Mouse (Mus musculus) stomach, embryonic 16.5 days (tissue): Measurements from ENCODE around the gene Tmem8b. TPM values are rescaled to one million over a fixed set of nuclear protein-coding genes. Genes with fewer than 3 reads are reported as not detected.

Experiments
- ATAC-seq: fragments of 200-750 bp; cut with Nextera tagmentation; 2 replicates; pipeline ENCODE4 v1.8.0; 2017; ENCODE audit warnings: moderate number of reproducible peaks, moderate TSS enrichment; ENCODE audit not compliant: insufficient read depth, low FRiP score
- H3K27ac ChIP-seq: fragments of 300-500 bp; sonication (generic); 2 replicates; pipeline ENCODE4 v1.5.1; 2014; ENCODE audit warnings: low read length
- H3K27me3 ChIP-seq: fragments of 300-500 bp; sonication (generic); 2 replicates; pipeline ENCODE4 v1.6.1; 2014; ENCODE audit warnings: low read length, control low read depth, mixed read lengths; ENCODE audit not compliant: control insufficient read depth, insufficient read depth
- H3K36me3 ChIP-seq: fragments of 300-500 bp; sonication (generic); 2 replicates; pipeline ENCODE4 v1.6.1; 2014; ENCODE audit warnings: low read length; ENCODE audit not compliant: control insufficient read depth, insufficient read depth
- H3K4me1 ChIP-seq: fragments of 300-500 bp; sonication (generic); 2 replicates; pipeline ENCODE4 v1.6.1; 2014; ENCODE audit warnings: low read length, control low read depth, mixed read lengths; ENCODE audit not compliant: control insufficient read depth, insufficient read depth
- H3K4me2 ChIP-seq: fragments of 300-500 bp; sonication (generic); 2 replicates; pipeline ENCODE4 v1.6.1; 2014; ENCODE audit warnings: low read depth, low read length, mixed read lengths
- H3K4me3 ChIP-seq: fragments of 300-500 bp; sonication (generic); replicated peaks from 2 replicates; pipeline ENCODE4 v1.5.1; 2014; ENCODE audit warnings: mild to moderate bottlenecking, low read length
- H3K9ac ChIP-seq: fragments of 300-500 bp; sonication (generic); 2 replicates; pipeline ENCODE4 v1.6.1; 2014; ENCODE audit warnings: low read length
- H3K9me3 ChIP-seq: fragments of 300-500 bp; sonication (generic); replicated peaks from 2 replicates; pipeline ENCODE4 v1.6.1; 2016; ENCODE audit warnings: low read length, control low read depth; ENCODE audit not compliant: control insufficient read depth
- WGBS: fragments of 180-500 bp; shearing (Covaris S2); extraction: QIAGEN DNeasy Blood & Tissue Kit; methylation state at CpG from one replicate; pipeline ENCODE4 v1.1.7; 2014; 5-methylcytosine and 5-hydroxymethylcytosine counted together
- polyA plus RNA-seq: library from polyadenylated mRNA; unstranded; fragments of >200 nt; fragmentation: Nextera tagmentation; extraction: Ambion mirVana; gene quantifications from 2 replicates; pipeline ENCODE4 v1.2.1, GENCODE M21; 2015

Gene Tmem8b
- polyA plus RNA-seq, 1 experiment from 2014 or later: 3.5 TPM

DNA sequence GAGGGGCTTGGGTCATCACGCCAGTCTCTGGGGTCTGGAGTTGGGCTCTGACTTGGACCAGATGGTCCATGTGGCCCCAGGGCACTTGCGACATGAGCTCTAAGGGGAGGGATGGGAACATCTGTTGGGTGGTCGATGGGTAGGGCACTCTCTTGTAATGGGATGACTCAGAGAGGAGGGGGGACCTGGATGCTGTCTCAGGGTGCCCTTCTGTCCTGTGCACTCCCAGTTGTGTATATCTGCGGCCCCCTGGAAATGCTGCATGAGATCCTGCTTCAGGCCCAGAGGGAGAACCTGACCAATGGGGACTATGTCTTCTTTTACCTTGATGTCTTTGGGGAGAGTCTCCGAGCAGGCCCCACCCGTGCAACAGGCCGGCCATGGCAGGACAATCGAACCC is 35.5 kb upstream of the Tmem8b start:
- ATAC-seq: no peak
- no peak overlapping the region for H3K9ac ChIP-seq
- H3K27me3 ChIP-seq: no peaks in the 10 kb centered on the region; the same call in 1 of the 2 replicates
- no peak overlapping the region for H3K4me3 ChIP-seq
- peaks cover 21% of the 10 kb centered on the region; the same call in 1 of the 2 replicates for H3K4me1 ChIP-seq
- no peaks in the 10 kb centered on the region for H3K9me3 ChIP-seq
- 0 out of 2 replicates have a peak overlapping the region, but pooled peaks have one; percentile 23 for H3K4me2 ChIP-seq
- H3K36me3 ChIP-seq: no peaks in the 10 kb centered on the region
- H3K27ac ChIP-seq: no peak overlapping the region
- 79% methylated on average over 8 of the region's 8 CpGs for WGBS

DNA sequence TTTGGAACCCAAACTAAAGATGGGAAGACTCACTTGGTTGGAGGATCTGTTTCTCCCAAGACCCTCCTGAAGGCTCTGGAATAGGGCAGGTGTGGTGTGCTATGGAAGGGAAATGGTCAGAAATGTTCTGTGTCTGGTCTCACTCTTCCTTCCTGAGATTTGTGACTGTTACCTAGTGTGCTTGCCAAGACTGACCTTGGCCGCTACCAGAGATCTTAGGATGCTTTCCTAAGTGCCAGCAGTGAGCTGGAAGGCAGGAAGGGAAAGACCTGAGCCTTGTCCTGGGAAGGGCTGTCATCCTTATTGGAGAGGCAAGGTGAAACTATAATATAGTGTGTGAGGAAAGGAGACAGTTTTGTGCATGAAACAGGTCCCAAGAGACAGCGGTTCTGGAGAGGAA is 35.0 kb upstream of the Tmem8b start:
- WGBS: 92% methylated on average over 2 of the region's 2 CpGs

DNA sequence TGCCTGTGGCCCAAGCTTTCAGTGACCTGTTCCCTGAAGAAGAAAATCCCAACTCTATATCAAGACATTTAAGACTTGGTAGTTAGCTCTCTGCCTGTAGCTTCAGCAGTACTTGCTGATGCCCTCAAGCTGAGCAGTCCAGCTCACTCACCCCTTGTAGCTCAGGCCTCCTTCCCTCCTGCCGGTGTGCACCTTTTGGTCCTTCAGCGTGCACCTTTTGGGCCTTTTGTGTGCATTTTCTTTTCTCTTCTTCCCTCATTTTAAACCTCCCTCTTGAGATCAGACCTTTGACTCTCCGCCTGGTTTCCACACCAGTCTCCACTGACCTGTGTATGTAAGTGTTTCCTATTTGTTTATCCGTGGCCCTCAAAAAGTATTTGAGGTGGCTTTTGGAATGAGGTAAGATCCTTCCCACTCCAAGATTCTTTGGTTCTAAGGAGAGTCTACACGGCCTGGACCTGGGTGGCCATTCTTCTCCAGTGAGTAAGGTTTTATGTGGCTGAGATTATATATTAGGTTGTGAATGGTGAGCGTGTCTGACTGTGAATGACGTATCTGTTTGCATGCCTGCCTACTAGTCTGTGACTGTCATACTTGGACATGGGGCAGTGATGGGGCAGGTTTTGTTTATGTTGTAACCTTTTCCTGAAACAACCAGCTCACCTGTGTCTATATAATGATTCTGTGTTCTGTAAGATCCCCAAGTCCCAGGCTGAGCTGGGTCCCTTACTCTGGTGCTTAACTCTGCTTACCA is 34.0 kb upstream of the Tmem8b start:
- WGBS: 81% methylated on average over 7 of the region's 7 CpGs
- Histone ChIP-seq H3K9ac (no peak overlapping the region), H3K4me1 (peaks cover 21% of the 10 kb centered on the region; the same call in 1 of the 2 replicates), H3K4me3 (no peak overlapping the region), H3K4me2 (no peak overlapping the region), H3K27ac (no peak overlapping the region), H3K27me3 (no peaks in the 10 kb centered on the region; the same call in 1 of the 2 replicates), H3K9me3 (no peaks in the 10 kb centered on the region), H3K36me3 (no peaks in the 10 kb centered on the region)
- ATAC-seq: no peak

More for the DNA sequence above, 35.0 kb upstream of the Tmem8b start:
- Histone ChIP-seq H3K4me3 (no peak overlapping the region), H3K4me1 (peaks cover 21% of the 10 kb centered on the region; the same call in 1 of the 2 replicates), H3K36me3 (no peaks in the 10 kb centered on the region), H3K27me3 (no peaks in the 10 kb centered on the region; the same call in 1 of the 2 replicates), H3K27ac (no peak overlapping the region), H3K9ac (0 out of 2 replicates have a peak overlapping the region, but pooled peaks have one; percentile 8), H3K4me2 (no peak overlapping the region), H3K9me3 (no peaks in the 10 kb centered on the region)
- ATAC-seq: no peak

DNA sequence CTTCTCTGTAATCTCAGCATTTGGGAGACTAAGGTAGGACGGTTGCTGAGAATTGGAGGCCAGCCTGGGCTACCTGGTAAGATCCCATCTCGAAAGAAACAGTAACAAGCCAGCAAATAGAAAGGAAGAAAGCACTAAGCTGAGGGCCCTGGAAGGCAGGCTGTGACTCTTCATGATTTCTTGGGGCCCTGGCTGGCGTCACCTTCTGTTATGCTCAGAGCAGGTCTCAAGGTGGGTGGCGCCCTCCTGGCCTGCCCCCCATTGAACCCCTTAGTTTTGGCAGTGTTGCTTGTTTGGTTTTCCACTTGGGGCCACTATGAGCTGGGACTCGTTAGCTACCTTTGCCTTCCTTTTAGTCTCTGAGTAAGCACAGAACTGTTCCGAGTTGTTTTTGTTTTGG is 32.0 kb upstream of the Tmem8b start:
- 71% methylated on average over 6 of the region's 6 CpGs for WGBS
- no peaks in the 10 kb centered on the region for H3K27me3 ChIP-seq
- no peak overlapping the region for H3K4me3 ChIP-seq
- no peak for ATAC-seq
- peaks cover 13% of the 10 kb centered on the region; the same call in 1 of the 2 replicates for H3K4me1 ChIP-seq
- no peak overlapping the region for H3K27ac ChIP-seq
- H3K9ac ChIP-seq: no peak overlapping the region
- no peaks in the 10 kb centered on the region for H3K36me3 ChIP-seq
- no peaks in the 10 kb centered on the region for H3K9me3 ChIP-seq
- no peak overlapping the region for H3K4me2 ChIP-seq

DNA sequence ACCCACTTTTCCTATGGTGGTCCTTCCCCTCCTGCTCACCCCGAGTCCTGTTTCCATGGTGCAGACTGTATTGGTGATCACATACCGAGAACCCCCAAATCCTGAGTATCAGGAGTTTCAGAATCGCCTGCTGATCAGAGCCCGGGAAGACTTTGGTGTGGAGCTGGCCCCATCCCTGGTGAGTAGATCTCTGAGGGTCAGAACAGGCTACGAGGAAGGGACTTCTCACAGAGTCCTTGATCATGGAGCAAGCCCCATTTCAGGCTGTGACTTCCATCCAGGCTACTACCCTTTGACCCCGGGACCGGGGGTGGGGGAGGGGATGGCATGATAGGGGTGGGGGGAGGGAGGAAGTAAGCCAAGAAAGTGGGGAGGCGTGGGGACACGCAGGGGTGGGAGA is 28.7 kb upstream of the Tmem8b start:
- H3K4me1 ChIP-seq: no peaks in the 10 kb centered on the region
- H3K9me3 ChIP-seq: no peaks in the 10 kb centered on the region
- H3K27ac ChIP-seq: no peak overlapping the region
- no peak overlapping the region for H3K4me3 ChIP-seq
- H3K4me2 ChIP-seq: no peak overlapping the region
- H3K27me3 ChIP-seq: no peaks in the 10 kb centered on the region
- no peak for ATAC-seq
- no peaks in the 10 kb centered on the region for H3K36me3 ChIP-seq
- WGBS: 73% methylated on average over 9 of the region's 9 CpGs
- H3K9ac ChIP-seq: no peak overlapping the region

DNA sequence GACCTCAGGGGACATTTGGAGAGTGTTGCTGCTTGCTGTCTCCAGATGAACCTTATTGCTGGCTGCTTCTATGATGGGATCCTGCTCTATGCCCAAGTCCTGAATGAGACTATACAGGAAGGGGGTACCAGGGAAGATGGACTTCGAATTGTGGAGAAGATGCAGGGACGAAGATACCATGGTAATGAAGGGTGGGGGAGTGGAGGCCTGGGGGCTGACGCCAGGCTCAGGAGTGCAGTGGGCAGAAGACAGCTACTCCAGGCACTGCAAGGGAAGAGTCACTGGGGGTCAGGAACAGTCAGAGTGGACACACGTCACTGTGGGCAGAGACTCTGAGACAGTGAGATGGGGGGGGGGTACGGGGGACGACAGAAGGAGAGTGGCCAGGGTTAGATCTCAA is 28.3 kb upstream of the Tmem8b start:
- ATAC-seq: no peak

DNA sequence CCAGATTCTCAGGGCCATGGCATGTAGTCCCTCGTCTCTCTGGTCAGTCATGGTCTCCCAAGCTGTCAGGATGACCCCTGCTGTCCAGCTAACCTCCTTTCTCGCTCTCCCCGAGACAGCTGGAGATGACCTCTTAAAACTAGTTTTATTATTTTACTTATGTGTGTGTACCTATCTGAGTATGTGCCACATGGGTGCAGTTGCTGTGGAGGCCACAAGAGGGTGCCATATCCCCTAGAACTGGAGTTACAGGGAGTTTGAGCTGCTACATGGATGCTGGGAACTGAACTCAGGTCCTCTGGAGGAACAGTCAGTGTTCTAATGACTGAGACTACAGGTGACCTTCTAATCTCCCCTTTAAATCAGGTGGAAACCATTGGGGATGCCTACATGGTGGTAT is 19.0 kb upstream of the Tmem8b start:
- no peak overlapping the region for H3K9ac ChIP-seq
- peaks cover 6% of the 10 kb centered on the region for H3K9me3 ChIP-seq
- H3K4me1 ChIP-seq: no peaks in the 10 kb centered on the region
- WGBS: 93% methylated on average over 3 of the region's 3 CpGs
- no peak overlapping the region for H3K27ac ChIP-seq
- H3K27me3 ChIP-seq: no peaks in the 10 kb centered on the region
- ATAC-seq: no peak
- H3K4me3 ChIP-seq: no peak overlapping the region
- H3K4me2 ChIP-seq: no peak overlapping the region
- peaks cover 11% of the 10 kb centered on the region for H3K36me3 ChIP-seq

More for the DNA sequence above, 28.3 kb upstream of the Tmem8b start:
- Histone ChIP-seq H3K9me3 (no peaks in the 10 kb centered on the region), H3K36me3 (no peaks in the 10 kb centered on the region), H3K27ac (no peak overlapping the region), H3K4me1 (no peaks in the 10 kb centered on the region), H3K4me3 (no peak overlapping the region), H3K9ac (no peak overlapping the region), H3K4me2 (no peak overlapping the region), H3K27me3 (no peaks in the 10 kb centered on the region)
- WGBS: 80% methylated on average over 6 of the region's 6 CpGs

DNA sequence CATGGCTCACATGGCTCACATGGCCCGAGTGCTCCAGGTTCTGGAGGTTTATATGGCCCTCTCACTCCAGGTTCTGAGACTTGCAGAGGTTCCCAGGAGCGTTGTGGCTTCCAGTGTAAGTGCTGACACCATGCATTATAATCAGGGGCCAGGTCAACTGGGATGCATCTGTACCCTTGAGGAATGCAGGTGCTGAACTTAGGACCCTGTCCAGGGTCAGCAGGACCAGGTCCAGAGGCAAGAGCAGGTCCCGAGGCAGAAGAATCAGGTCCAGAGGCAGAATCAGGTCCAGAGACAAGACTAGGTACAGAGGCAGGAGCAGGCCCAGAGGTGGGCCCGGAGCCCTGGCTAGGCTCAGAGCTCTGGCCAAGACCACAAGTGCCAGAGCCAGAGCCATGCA is 16.0 kb upstream of the Tmem8b start:
- no peak for ATAC-seq
- Histone ChIP-seq H3K27ac (no peak overlapping the region), H3K4me1 (peaks cover 4% of the 10 kb centered on the region), H3K4me2 (no peak overlapping the region), H3K9ac (no peak overlapping the region), H3K27me3 (no peaks in the 10 kb centered on the region), H3K4me3 (no peak overlapping the region), H3K36me3 (peaks cover 11% of the 10 kb centered on the region), H3K9me3 (peaks cover 6% of the 10 kb centered on the region)
- 81% methylated on average over 4 of the region's 4 CpGs for WGBS

DNA sequence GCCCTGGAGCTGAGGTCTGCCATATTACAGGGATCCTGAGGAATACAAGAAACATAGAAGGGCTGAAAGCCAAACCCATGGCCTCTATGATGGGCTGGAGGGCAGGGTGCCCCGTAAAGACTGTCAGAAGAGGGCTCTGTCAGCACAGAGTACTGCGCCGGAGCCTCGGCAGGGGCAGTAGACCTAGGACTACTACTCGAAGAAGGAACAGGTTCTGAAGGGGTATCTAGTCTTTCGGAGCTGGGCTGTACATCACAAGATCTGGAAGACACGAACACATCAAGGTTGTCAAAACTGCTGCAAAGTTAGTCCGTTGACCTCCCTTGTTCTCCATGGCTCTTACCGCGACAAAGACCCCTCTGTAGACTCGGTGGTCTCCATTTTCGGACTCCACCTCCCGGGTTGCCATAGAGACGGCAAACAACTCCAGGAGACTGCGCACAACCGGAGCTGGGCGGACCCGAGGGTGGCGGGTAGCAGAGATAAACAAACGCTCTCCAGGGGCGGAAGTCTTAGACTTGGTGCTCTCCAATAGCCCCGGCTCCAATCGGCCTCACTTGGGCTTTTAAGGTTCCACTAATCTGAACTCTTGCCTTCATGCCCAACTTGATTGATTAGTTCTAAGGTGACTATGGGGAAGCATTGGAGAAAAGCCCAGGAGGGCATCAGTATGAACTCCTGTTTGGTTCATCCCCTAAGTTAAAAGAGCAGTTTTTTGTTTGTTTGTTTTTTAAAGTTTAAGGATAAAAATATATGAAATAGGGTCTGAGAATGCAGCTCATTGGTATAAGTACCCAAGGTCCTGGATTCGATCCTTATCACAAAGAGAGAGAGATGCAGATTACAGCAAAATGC is 15.4 kb upstream of the Tmem8b start, which contains the start of gene Spag8:
TSS of gene Spag8 (minus strand) at position 434 of the 855 bp plus-strand sequence.
- 15% methylated on average over 24 of the region's 24 CpGs for WGBS
- H3K9me3 ChIP-seq: peaks cover 6% of the 10 kb centered on the region

More for the DNA sequence above, 15.4 kb upstream of the Tmem8b start, which contains the start of gene Spag8:
- Histone ChIP-seq H3K27me3 (no peaks in the 10 kb centered on the region), H3K36me3 (peaks cover 11% of the 10 kb centered on the region), H3K4me1 (peaks cover 4% of the 10 kb centered on the region), H3K4me2 (peak within 1 kb of the TSS; percentile 55), H3K27ac (no peak within 1 kb of the TSS), H3K4me3 (peak within 1 kb of the TSS; percentile 33), H3K9ac (no peak within 1 kb of the TSS)
- no peak for ATAC-seq
